Mouse (Mus musculus) neural tube, embryonic 14.5 days (tissue): ENCODE data around the gene Rapgef1. TPM values are rescaled to one million over a fixed set of nuclear protein-coding genes. Genes with fewer than 3 reads are reported as not detected.

ENCODE experiments used
- ATAC-seq: fragments of 200-750 bp; cut with Nextera tagmentation; 2 replicates; pipeline ENCODE4 v1.8.0; 2017; ENCODE audit warnings: low read depth, mild to moderate bottlenecking, moderate TSS enrichment, moderate library complexity
- H3K27ac ChIP-seq: fragments of 300-500 bp; sonication (generic); 2 replicates; pipeline ENCODE4 v1.5.1; 2014; ENCODE audit warnings: low read depth, mild to moderate bottlenecking, control low read depth, low read length, moderate library complexity, mixed read lengths
- H3K27me3 ChIP-seq: fragments of 300-500 bp; sonication (generic); 2 replicates; pipeline ENCODE4 v1.6.1; 2014; ENCODE audit warnings: low read length; ENCODE audit not compliant: control insufficient read depth, insufficient read depth
- H3K36me3 ChIP-seq: fragments of 300-500 bp; sonication (generic); 2 replicates; pipeline ENCODE4 v1.6.1; 2014; ENCODE audit warnings: low read length, mixed read lengths; ENCODE audit not compliant: control insufficient read depth, insufficient read depth
- H3K4me1 ChIP-seq: fragments of 300-500 bp; sonication (generic); 2 replicates; pipeline ENCODE4 v1.6.1; 2014; ENCODE audit warnings: low read length; ENCODE audit not compliant: control insufficient read depth, insufficient read depth
- H3K4me2 ChIP-seq: fragments of 300-500 bp; sonication (generic); 2 replicates; pipeline ENCODE4 v1.6.1; 2014; ENCODE audit warnings: mild to moderate bottlenecking, low read depth, low read length, control low read depth
- H3K4me3 ChIP-seq: fragments of 300-500 bp; sonication (generic); 2 replicates; pipeline ENCODE4 v1.5.1; 2014; ENCODE audit warnings: low read depth, low read length, control low read depth, mixed read lengths
- H3K9ac ChIP-seq: fragments of 300-500 bp; sonication (generic); replicated peaks from 2 replicates; pipeline ENCODE4 v1.6.1; 2014; ENCODE audit warnings: low read depth, mild to moderate bottlenecking, control low read depth, low read length, mixed read lengths
- H3K9me3 ChIP-seq: fragments of 300-500 bp; sonication (generic); 2 replicates; pipeline ENCODE4 v1.6.1; 2016; ENCODE audit warnings: low read length; ENCODE audit not compliant: control insufficient read depth
- WGBS: fragments of 180-500 bp; shearing (Covaris S2); extraction: QIAGEN DNeasy Blood & Tissue Kit; methylation state at CpG from one replicate; pipeline ENCODE4 v1.1.7; 2014; 5-methylcytosine and 5-hydroxymethylcytosine counted together
- polyA plus RNA-seq: library from polyadenylated mRNA; unstranded; fragments of >200 nt; fragmentation: Nextera tagmentation; extraction: Ambion mirVana; gene quantifications from 2 replicates; pipeline ENCODE4 v1.2.1, GENCODE M21; 2014

Gene Rapgef1
- polyA plus RNA-seq, 1 experiment from 2014 or later: 18.9 TPM

DNA sequence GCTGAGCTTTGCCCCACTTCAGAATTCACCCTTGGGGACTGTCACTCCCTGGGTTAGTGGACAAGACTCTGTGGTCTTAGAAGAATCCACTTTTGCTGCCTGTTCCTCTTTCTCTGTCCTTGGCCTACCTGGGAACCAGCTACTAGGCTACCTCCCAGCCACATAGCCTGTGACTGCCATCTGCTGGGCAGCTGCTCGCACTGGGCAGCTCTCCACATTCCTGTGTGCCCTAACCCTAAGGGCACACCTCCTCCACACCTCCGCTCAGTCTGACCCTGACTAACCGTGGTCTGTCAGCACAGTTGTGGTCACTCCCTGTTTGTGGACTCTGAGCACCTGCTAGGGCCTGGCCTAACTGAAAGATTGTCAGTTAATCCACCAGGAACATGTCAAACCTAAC lies 112.0 kb downstream of the Rapgef1 start:
- no peaks in the 10 kb centered on the region for H3K9me3 ChIP-seq
- H3K36me3 ChIP-seq: peaks cover 54% of the 10 kb centered on the region
- no peak overlapping the region for H3K9ac ChIP-seq
- no peak for ATAC-seq
- H3K27ac ChIP-seq: no peak overlapping the region
- H3K27me3 ChIP-seq: no peaks in the 10 kb centered on the region
- H3K4me2 ChIP-seq: no peak overlapping the region
- no peak overlapping the region for H3K4me3 ChIP-seq
- no peaks in the 10 kb centered on the region for H3K4me1 ChIP-seq
- WGBS: 79% methylated on average over 3 of the region's 3 CpGs

- no peak overlapping the region for H3K27ac ChIP-seq
- H3K4me2 ChIP-seq: no peak overlapping the region
- ATAC-seq: no peak
- 95% methylated on average over 10 of the region's 10 CpGs for WGBS
- no peak overlapping the region for H3K4me3 ChIP-seq
- no peaks in the 10 kb centered on the region for H3K4me1 ChIP-seq
- H3K27me3 ChIP-seq: no peaks in the 10 kb centered on the region
- H3K9me3 ChIP-seq: no peaks in the 10 kb centered on the region
- peaks cover 56% of the 10 kb centered on the region for H3K36me3 ChIP-seq
- no peak overlapping the region for H3K9ac ChIP-seq
Observed at GRCm38 (mm10) chr2:29732559-29732958, 113.0 kb downstream of the Rapgef1 start.

GRCm38 (mm10) chr2:29733348-29733747 lies 113.8 kb downstream of the Rapgef1 start:
- WGBS: 97% methylated on average over 5 of the region's 5 CpGs
- H3K9ac ChIP-seq: no peak overlapping the region
- H3K4me2 ChIP-seq: no peak overlapping the region
- H3K36me3 ChIP-seq: peaks cover 56% of the 10 kb centered on the region
- no peaks in the 10 kb centered on the region for H3K9me3 ChIP-seq
- ATAC-seq: no peak
- no peak overlapping the region for H3K4me3 ChIP-seq
- no peaks in the 10 kb centered on the region for H3K4me1 ChIP-seq
- H3K27ac ChIP-seq: no peak overlapping the region
- H3K27me3 ChIP-seq: no peaks in the 10 kb centered on the region

DNA sequence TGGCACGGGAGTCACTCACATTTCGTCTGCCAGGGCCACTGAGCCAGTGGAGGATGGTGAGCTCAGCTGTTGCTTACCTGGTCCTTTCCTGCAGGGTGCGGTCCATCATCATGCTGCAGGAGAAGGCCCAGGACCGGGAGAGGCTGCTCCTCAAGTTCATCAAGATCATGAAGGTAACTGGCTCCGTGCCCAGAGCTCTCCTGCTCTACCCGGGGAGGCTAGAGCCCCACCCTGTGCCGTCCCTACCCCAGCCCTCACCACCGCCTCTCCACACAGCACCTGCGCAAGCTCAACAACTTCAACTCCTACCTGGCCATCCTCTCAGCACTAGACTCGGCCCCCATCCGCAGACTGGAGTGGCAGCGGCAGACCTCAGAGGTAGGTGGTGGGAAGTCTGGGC lies 116.2 kb downstream of the Rapgef1 start:
- no peaks in the 10 kb centered on the region for H3K27me3 ChIP-seq
- H3K4me3 ChIP-seq: no peak overlapping the region
- 95% methylated on average over 12 of the region's 12 CpGs for WGBS
- no peak for ATAC-seq
- H3K4me2 ChIP-seq: no peak overlapping the region
- no peaks in the 10 kb centered on the region for H3K4me1 ChIP-seq
- no peaks in the 10 kb centered on the region for H3K9me3 ChIP-seq
- no peak overlapping the region for H3K27ac ChIP-seq
- peaks cover 61% of the 10 kb centered on the region for H3K36me3 ChIP-seq
- H3K9ac ChIP-seq: no peak overlapping the region

DNA sequence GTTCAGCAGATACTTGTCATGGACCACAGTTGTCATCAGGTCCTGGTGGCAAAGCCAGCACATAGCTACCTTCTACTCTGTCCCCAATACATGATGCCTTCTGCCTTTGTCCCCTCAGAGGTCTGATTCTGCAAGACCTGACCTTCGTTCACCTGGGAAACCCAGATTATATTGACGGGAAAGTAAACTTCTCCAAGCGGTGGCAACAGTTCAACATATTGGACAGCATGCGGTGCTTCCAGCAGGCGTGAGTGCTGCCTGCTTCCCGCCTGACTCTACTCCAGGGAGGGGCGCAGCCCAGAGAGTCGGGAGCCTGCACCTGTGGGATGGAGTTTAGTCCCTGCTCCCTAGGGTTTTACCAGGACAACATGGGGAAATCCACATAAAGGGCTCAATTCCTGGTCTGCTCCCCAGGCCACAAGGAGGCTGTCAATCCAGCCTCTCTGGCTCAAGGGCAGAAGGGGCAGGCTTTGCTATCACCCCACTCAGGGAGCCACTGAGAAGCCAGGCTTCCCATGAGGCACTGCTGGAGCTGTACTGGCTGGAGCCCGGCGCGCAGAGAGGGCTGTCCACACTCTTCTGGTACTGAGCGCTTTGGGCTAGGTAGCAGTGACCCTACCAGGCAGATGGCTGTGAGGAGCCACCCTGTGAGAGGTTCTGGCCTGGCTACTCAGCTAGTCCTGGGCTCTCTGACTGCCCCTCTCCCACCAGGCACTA lies 117.8 kb downstream of the Rapgef1 start:
- H3K9me3 ChIP-seq: no peaks in the 10 kb centered on the region
- H3K4me2 ChIP-seq: no peak overlapping the region
- no peaks in the 10 kb centered on the region for H3K27me3 ChIP-seq
- ATAC-seq: no peak
- 87% methylated on average over 12 of the region's 12 CpGs for WGBS
- H3K36me3 ChIP-seq: peaks cover 59% of the 10 kb centered on the region
- H3K4me1 ChIP-seq: no peaks in the 10 kb centered on the region
- H3K27ac ChIP-seq: no peak overlapping the region
- H3K4me3 ChIP-seq: no peak overlapping the region
- no peak overlapping the region for H3K9ac ChIP-seq

DNA sequence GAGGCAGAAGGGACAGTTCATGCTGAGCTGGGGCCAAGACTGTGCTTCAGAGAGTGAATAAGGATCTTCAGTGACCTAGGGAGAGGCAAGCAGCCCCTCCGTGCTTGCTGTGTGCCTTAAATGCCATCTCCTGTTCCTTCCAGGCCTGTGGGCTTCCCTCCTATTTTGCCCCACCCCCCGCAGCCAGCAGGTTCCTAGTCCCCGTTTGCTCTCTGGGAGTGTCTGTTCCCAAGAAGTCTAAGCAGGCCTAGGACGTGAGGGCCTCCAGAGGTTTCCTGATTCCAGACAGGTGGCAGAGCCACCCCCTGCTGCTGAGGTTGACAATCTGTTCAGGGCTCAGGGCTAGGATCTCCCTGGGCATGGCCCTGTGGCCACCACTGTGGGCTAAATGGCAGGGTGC lies 119.3 kb downstream of the Rapgef1 start:
- 82% methylated on average over 4 of the region's 4 CpGs for WGBS
- H3K36me3 ChIP-seq: peaks cover 47% of the 10 kb centered on the region

DNA sequence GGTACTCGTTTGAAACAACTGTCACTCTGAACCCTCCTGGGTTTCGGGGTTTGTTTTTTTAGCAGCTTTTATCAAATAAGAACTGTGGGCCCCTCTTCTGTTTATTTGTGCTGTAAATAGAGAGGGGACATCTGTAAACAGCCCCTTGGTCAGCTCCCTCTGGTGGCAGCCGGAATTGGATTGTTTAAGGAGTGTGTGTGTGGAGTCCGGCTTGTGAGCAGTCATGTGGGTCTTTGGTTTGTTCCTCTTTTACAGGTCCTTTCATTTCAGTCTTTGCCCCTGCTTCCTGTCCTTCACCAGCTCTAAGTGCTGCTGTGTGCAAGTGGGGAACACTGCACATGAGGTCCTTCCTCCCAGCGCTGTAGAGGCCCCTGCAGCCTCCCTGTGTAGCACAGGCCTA lies 119.8 kb downstream of the Rapgef1 start:
- H3K4me2 ChIP-seq: no peak overlapping the region
- H3K4me3 ChIP-seq: no peak overlapping the region
- no peak overlapping the region for H3K27ac ChIP-seq
- no peaks in the 10 kb centered on the region for H3K9me3 ChIP-seq
- ATAC-seq: no peak
- H3K9ac ChIP-seq: no peak overlapping the region
- H3K27me3 ChIP-seq: no peaks in the 10 kb centered on the region
- peaks cover 41% of the 10 kb centered on the region for H3K36me3 ChIP-seq
- 84% methylated on average over 5 of the region's 5 CpGs for WGBS
- no peaks in the 10 kb centered on the region for H3K4me1 ChIP-seq

More for the DNA sequence above, 119.3 kb downstream of the Rapgef1 start:
- no peak overlapping the region for H3K4me2 ChIP-seq
- no peak overlapping the region for H3K9ac ChIP-seq
- H3K4me1 ChIP-seq: no peaks in the 10 kb centered on the region
- H3K27ac ChIP-seq: no peak overlapping the region
- no peaks in the 10 kb centered on the region for H3K27me3 ChIP-seq
- no peaks in the 10 kb centered on the region for H3K9me3 ChIP-seq
- no peak overlapping the region for H3K4me3 ChIP-seq
- no peak for ATAC-seq

- Histone ChIP-seq H3K4me2 (no peak overlapping the region), H3K9ac (no peak overlapping the region)
- 90% methylated on average over 6 of the region's 6 CpGs for WGBS
Observed at GRCm38 (mm10) chr2:29741207-29741606, 121.7 kb downstream of the Rapgef1 start.

DNA sequence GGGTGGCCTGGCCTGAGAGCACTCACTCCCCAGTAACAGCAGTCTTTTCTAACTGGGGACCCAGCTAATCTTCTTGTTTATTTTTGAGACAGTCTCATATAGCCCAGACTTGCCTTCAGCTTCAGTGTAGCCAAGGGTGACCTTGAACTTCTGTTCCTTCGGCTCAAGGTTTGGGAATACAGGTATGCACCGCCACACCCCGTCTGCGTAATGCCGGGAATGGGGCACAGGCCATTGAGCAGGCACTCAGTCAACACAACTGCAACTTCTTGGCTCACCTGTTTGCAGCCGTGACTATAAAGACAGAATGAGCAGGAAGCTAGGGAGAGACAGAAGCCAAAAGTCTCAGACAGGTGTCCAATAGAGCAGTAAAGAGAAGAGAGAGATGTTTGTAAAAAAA lies 124.7 kb downstream of the Rapgef1 start:
- no peak for ATAC-seq
- Histone ChIP-seq H3K4me1 (no peaks in the 10 kb centered on the region), H3K9ac (no peak overlapping the region), H3K27ac (no peak overlapping the region), H3K9me3 (no peaks in the 10 kb centered on the region), H3K4me3 (no peak overlapping the region), H3K27me3 (peaks cover 5% of the 10 kb centered on the region; the same call in 1 of the 2 replicates), H3K36me3 (peaks cover 5% of the 10 kb centered on the region; the same call in 1 of the 2 replicates), H3K4me2 (no peak overlapping the region)
- WGBS: 88% methylated on average over 6 of the region's 6 CpGs

More at GRCm38 (mm10) chr2:29741207-29741606, 121.7 kb downstream of the Rapgef1 start:
- Histone ChIP-seq H3K36me3 (peaks cover 26% of the 10 kb centered on the region), H3K4me1 (no peaks in the 10 kb centered on the region), H3K4me3 (no peak overlapping the region), H3K27ac (no peak overlapping the region), H3K27me3 (0 out of 2 replicates have a peak, but pooled peaks cover under 1% of the 10 kb centered on the region), H3K9me3 (no peaks in the 10 kb centered on the region)
- no peak for ATAC-seq
